Mouse (Mus musculus) C2C12 (cell line): ENCODE measurements around the gene Pcbp3.

Source experiments
- CEBPB ChIP-seq: IDR thresholded peaks from one replicate; pipeline ENCODE4 v1.6.1; 2011; ENCODE audit warnings: low read depth, mild to moderate bottlenecking, control low read depth, moderate library complexity
- CTCF ChIP-seq: IDR thresholded peaks from one replicate; pipeline ENCODE4 v1.5.1; 2011; ENCODE audit not compliant: control insufficient read depth, insufficient read depth, insufficient read length
- MAX ChIP-seq: IDR thresholded peaks from one replicate; pipeline ENCODE4 v1.6.1; 2011; ENCODE audit warnings: mild to moderate bottlenecking, control low read depth
- MYOG ChIP-seq: IDR thresholded peaks from one replicate; pipeline ENCODE4 v1.6.1; 2011; ENCODE audit not compliant: control insufficient read depth, insufficient read length; ENCODE audit errors: extremely low read depth
- USF1 ChIP-seq: IDR thresholded peaks from one replicate; pipeline ENCODE4 v1.6.1; 2011; ENCODE audit warnings: low read depth, mild to moderate bottlenecking, control low read depth, moderate library complexity

- TF ChIP-seq CTCF: no peak
- TF ChIP-seq MYOG: no peak
- TF ChIP-seq CEBPB: no peak
- TF ChIP-seq MAX: no peak
- TF ChIP-seq USF1: no peak
Observed at GRCm38 (mm10) chr10:76976699-76977098, 15.0 kb upstream of the Pcbp3 start.
